Mouse (Mus musculus): ENCODE results near the gene Lrrn3. TPM values are rescaled to one million over a fixed set of nuclear protein-coding genes. Genes with fewer than 3 reads are reported as not detected.

Gene Lrrn3
- total RNA-seq, 2 experiments from 2014 or later: 0.24 to 0.28 TPM

DNA sequence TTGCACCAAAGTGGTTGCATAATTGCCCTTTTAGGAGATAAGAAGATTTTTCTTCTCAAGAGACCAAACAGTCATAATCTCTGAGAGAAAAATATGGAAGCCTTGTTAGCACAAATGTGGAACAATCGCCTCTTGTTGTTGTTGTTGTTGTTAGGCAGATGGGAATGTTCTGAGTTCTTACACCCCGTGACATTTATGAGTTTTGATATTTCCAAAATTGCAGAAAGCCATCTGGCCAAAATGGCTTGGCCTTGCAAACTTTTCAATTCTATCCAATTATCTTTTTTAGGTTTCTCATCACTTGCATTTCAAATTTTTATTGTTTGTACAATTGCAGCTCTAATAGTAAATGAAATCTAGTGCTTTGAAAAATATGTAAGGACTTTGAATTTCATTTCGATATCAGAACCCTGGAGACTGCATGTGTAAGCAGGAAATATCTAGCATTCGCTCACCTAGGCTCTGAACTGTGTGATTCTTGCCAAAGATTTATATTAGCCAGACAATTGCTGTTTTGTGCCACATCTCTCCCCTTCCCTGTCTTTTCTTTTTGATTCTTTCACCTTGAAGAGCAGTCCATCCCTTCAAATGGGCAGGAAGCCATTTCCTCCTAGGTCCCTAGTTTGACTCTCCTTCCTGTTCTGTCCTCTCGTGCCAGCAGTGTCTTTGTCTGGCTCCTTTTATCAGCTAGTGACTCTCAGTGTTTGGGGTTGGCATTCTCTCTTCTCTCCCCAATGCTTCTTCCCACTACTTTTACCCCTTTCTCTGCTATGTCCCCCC, 49.8 kb downstream of the Lrrn3 start:
- no peak for DNase-seq
- intact Hi-C loops (cut with DNase I): no loop called here

DNA sequence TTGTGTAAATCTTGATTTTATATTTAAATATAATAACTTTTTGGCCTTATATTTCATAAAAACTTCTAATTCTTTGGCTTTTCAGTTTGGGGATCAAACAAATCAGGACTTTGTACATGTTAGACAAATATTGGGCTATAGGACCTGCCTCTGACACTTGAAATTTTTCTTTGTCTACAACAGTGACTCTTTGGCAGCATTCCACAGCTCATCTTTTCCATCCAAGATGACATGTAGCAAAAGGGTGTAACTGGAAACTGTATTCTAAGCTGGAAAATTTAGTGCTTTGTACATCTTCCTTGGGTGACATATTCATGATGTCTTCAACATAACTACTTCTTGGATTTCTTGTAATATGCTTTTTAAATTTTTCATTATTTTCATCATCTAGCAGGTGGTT, 57.4 kb downstream of the Lrrn3 start:
- no peak for DNase-seq
- intact Hi-C loops (cut with DNase I): no loop called here

DNA sequence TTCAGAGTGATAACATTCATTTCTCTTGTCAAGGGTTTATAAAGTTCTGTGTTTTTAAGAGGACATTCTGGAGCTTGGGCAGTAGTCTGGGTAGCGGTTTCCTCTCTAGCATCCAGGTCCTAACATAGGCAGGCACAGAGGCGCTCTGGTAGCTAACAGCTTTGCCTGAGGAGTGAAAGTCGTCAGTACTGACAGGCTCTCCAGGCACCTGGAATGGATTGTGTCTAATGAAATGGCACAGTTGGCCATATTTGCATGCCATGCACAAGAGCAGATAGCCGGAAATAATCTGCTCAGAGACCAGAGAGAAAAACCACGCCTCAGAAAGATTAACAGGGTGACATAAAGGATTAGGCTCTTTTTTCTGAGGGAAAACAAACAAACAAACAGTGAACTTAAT, 58.8 kb downstream of the Lrrn3 start:
- intact Hi-C loops (cut with DNase I): no loop called here
- no peak for DNase-seq

DNA sequence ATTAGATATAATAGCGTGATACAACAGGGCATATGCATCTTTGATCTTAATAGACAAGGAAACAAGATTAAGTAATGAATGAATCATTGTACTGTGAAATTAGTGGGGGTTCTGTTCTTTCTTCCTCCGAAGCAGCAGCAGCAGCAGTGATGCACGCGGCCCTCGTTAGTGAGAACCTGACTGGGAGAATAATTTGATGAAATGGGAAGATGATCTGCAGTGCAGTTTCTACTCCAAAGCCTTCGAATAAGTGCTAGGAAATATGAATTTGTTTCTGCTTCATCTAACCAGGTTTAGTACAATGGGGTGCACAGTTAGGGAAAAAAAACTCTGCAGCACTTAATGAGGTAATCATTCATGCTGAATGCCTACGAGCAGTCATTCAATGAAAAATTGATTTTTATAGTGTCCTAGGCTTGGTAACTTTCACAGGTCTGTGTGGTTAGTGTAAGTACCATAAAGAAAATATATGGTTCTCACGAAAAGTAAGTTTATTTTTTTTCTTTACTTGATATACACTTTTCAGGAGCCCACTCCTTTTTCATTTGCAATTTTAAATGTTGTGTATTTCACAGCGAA, 61.0 kb downstream of the Lrrn3 start:
- DNase-seq: no peak
- intact Hi-C loops (cut with DNase I): no loop called here

DNA sequence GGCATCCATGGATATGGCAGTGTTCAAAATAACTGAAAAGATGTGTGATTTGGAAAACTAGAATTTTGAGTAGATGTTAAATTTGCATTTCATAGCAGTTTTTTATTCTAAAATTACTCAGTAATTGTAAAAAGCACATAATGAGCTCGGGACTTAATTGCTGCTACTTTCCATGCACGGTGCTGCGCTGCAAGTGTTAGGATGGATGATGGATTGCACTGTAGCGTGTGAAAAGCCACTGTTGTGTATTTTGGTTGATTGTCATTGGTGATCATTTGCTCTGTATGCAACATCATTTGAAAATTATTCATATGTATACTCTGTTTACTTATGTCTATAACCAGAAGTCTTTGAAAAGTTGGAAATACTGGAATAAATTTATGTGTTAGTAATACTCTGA, 68.3 kb downstream of the Lrrn3 start:
- intact Hi-C loops (cut with DNase I): no loop called here
- DNase-seq: no peak

DNA sequence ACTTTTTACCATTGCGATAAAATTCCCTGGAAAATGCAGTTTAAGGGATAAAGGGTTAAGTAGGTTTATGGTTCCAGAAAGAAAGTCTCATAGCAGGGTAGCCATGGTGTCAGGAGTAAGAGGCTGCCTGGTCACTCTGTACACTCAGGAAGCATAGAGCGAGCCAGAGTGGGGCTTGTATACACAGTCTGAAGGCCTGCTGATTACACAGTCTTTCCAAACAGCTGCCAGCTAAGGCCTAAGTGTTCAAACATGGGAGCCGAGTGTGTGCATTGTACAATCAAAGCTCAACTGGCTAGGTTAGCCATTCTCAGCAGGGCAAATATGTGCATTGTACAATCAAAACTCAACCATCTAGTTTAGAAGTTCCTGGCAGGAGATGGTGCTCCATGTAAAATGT, 69.1 kb downstream of the Lrrn3 start:
- intact Hi-C loops (cut with DNase I): no loop called here
- DNase-seq: no peak

DNA sequence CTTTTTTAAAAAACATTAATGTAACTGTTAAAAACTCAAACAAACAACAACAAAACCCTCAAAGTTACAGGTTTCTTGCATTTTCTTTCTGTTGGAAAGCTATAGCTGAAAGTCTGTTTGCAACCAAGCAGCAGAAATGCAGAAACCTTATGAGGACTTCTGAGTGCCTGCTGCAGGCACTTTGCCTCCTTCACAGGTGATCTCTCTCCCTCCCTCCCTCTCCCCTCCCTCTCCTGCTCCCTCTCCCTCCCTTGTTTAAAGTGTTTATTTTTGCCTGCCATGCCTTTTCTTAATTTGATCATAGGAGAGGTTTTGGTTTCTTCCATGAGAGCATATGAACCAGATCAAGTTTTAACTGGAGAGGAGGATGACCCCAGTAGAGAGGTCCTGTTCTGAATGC, 69.6 kb downstream of the Lrrn3 start:
- DNase-seq: no peak
- intact Hi-C loops (cut with DNase I): no loop called here

DNA sequence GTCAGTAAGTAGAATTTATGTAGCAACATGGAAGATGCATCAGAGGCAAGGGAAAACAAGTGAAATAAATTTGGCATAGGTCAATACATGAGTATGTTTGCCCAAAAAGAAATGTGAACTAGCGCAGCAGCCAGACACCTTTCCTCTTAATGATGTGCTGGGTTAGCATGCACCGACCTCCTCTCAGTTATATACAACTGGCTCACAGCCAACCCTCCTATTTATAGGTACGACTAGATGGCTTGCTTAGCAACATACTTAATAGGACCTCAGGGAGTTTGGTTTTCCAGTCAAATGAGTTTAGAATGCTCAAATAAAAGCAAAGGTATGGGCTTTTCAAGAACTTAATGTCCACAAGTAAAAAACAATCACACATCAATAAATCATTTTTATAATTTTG, 76.8 kb downstream of the Lrrn3 start:
- intact Hi-C loops (cut with DNase I): no loop called here
- no peak for DNase-seq

DNA sequence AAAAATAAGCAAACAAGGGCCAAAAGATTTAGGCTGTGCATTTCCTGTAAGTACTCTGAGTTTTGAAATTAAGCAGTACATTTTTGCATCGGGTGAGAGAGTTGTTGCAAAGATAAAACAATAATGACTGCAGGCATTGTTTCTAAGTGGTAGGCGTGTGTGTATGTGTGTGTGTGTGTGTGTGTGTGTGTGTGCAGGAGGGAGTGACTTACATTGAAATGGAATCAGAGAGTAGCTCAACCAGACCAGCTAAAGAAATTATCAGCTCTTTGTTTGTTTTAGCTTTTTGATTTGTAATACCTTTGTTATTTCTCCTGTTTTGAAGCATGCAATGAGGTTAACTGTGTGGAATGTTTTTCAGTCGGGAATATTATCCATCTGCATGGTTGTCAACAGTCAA, 84.3 kb downstream of the Lrrn3 start:
- intact Hi-C loops (cut with DNase I): no loop called here
- no peak for DNase-seq
